Mouse (Mus musculus): ENCODE results near the gene Ncoa1.
"Not testable (repeated sequence)": the region's sequence is repeated elsewhere in the genome, so short reads cannot be mapped to it uniquely, and the experiment has no call there.

The Ncoa1 gene

GRCm38 (mm10) chr12:4396221-4396620 lies 80.8 kb downstream of the Ncoa1 start:
- in situ Hi-C loops (cut with MseI, MboI), result no loop called here

- in situ Hi-C loops (cut with MseI, MboI), result no loop called here
These were observed 84.4 kb downstream of the Ncoa1 start for GRCm38 (mm10) chr12:4392590-4392989.

GRCm38 (mm10) chr12:4392074-4392473 lies 84.9 kb downstream of the Ncoa1 start:
- in situ Hi-C loops (cut with MseI, MboI), result no loop called here

- in situ Hi-C loops (cut with MseI, MboI), result no loop called here
These were observed 85.7 kb downstream of the Ncoa1 start for GRCm38 (mm10) chr12:4391256-4391655.

GRCm38 (mm10) chr12:4390721-4391120 lies 86.3 kb downstream of the Ncoa1 start:
- in situ Hi-C loops (cut with MseI, MboI), result no loop called here

- in situ Hi-C loops (cut with MseI, MboI), result no loop called here
These were observed 90.8 kb downstream of the Ncoa1 start for GRCm38 (mm10) chr12:4386077-4386719.

GRCm38 (mm10) chr12:4383061-4383460 lies 93.9 kb downstream of the Ncoa1 start:
- in situ Hi-C loops (cut with MseI, MboI), result no loop called here

- in situ Hi-C loops (cut with MseI, MboI), result no loop called here
These were observed 97.6 kb downstream of the Ncoa1 start for GRCm38 (mm10) chr12:4379298-4379957.

- in situ Hi-C loops (cut with MseI, MboI), result no loop called here
These were observed 100.5 kb downstream of the Ncoa1 start for GRCm38 (mm10) chr12:4376475-4376874.

- in situ Hi-C loops (cut with MseI, MboI), result no loop called here
These were observed 102.0 kb downstream of the Ncoa1 start for GRCm38 (mm10) chr12:4374816-4375493.

- in situ Hi-C loops (cut with MseI, MboI), result no loop called here
These were observed 105.6 kb downstream of the Ncoa1 start for GRCm38 (mm10) chr12:4371406-4371805.

- in situ Hi-C loops (cut with MseI, MboI), result no loop called here
These were observed 111.0 kb downstream of the Ncoa1 start for GRCm38 (mm10) chr12:4365951-4366350.

GRCm38 (mm10) chr12:4359475-4359874 lies 117.5 kb downstream of the Ncoa1 start:
- in situ Hi-C loops (cut with MseI, MboI), result no loop called here

GRCm38 (mm10) chr12:4358653-4359052 lies 118.3 kb downstream of the Ncoa1 start:
- in situ Hi-C loops (cut with MseI, MboI), result not testable (repeated sequence)

- in situ Hi-C loops (cut with MseI, MboI), result no loop called here
These were observed 118.9 kb downstream of the Ncoa1 start for GRCm38 (mm10) chr12:4358100-4358499.

- in situ Hi-C loops (cut with MseI, MboI), result no loop called here
These were observed 120.0 kb downstream of the Ncoa1 start for GRCm38 (mm10) chr12:4356834-4357445.

- in situ Hi-C loops (cut with MseI, MboI), result no loop called here
These were observed 121.8 kb downstream of the Ncoa1 start for GRCm38 (mm10) chr12:4355019-4355730.

- in situ Hi-C loops (cut with MseI, MboI), result no loop called here
These were observed 133.8 kb downstream of the Ncoa1 start for GRCm38 (mm10) chr12:4343216-4343615.

GRCm38 (mm10) chr12:4342087-4342486 lies 134.9 kb downstream of the Ncoa1 start:
- in situ Hi-C loops (cut with MseI, MboI), result no loop called here

- in situ Hi-C loops (cut with MseI, MboI), result no loop called here
These were observed 136.6 kb downstream of the Ncoa1 start for GRCm38 (mm10) chr12:4340325-4340924.

GRCm38 (mm10) chr12:4323604-4324003 lies 153.4 kb downstream of the Ncoa1 start:
- in situ Hi-C loops (cut with MseI, MboI), result no loop called here
